Mouse (Mus musculus) C2C12 (cell line): ENCODE measurements around the gene Cxcr3. TPM values are rescaled to one million over a fixed set of nuclear protein-coding genes. Genes with fewer than 3 reads are reported as not detected.

Experiments
- H3K27me3 ChIP-seq: one replicate; pipeline ENCODE4 v1.6.1; 2011; ENCODE audit not compliant: control insufficient read depth, insufficient read depth, insufficient read length
- H3K36me3 ChIP-seq: one replicate; pipeline ENCODE4 v1.6.1; 2011; ENCODE audit not compliant: control insufficient read depth, insufficient read depth
- H3K4me3 ChIP-seq: one replicate; pipeline ENCODE4 v1.5.1; 2011; ENCODE audit warnings: mild to moderate bottlenecking, control low read depth; ENCODE audit not compliant: poor library complexity, insufficient read depth, severe bottlenecking
- H3K79me2 ChIP-seq: one replicate; pipeline ENCODE4 v1.6.1; 2011; ENCODE audit not compliant: control insufficient read depth, insufficient read depth
- H3K79me3 ChIP-seq: one replicate; pipeline ENCODE4 v1.6.1; 2011; ENCODE audit warnings: low read depth, control low read depth
- H3ac ChIP-seq: one replicate; pipeline ENCODE3; 2011; ENCODE audit warnings: low read depth; ENCODE audit not compliant: control insufficient read depth, insufficient read length
- CEBPB ChIP-seq: IDR thresholded peaks from one replicate; pipeline ENCODE4 v1.6.1; 2011; ENCODE audit warnings: low read depth, mild to moderate bottlenecking, control low read depth, moderate library complexity
- CTCF ChIP-seq: IDR thresholded peaks from one replicate; pipeline ENCODE4 v1.5.1; 2011; ENCODE audit not compliant: control insufficient read depth, insufficient read depth, insufficient read length
- FOSL1 ChIP-seq: IDR thresholded peaks from one replicate; pipeline ENCODE4 v1.8.0; 2011; ENCODE audit warnings: mild to moderate bottlenecking, low read length; ENCODE audit not compliant: poor library complexity, insufficient read depth, severe bottlenecking
- MAX ChIP-seq: IDR thresholded peaks from one replicate; pipeline ENCODE4 v1.6.1; 2011; ENCODE audit warnings: mild to moderate bottlenecking, control low read depth
- MYOD1 ChIP-seq: IDR thresholded peaks from one replicate; pipeline ENCODE4 v1.6.1; 2011; ENCODE audit warnings: low read depth; ENCODE audit not compliant: control insufficient read depth, insufficient read length
- MYOG ChIP-seq: IDR thresholded peaks from one replicate; pipeline ENCODE4 v1.6.1; 2011; ENCODE audit not compliant: control insufficient read depth, insufficient read length; ENCODE audit errors: extremely low read depth
- USF1 ChIP-seq: IDR thresholded peaks from one replicate; pipeline ENCODE4 v1.6.1; 2011; ENCODE audit warnings: low read depth, mild to moderate bottlenecking, control low read depth, moderate library complexity
- polyA plus RNA-seq: library from polyadenylated mRNA; unstranded; fragments of >200 nt; fragmentation: generic; extraction: Trizol; gene quantifications from one replicate; pipeline ENCODE4 v1.2.1, GENCODE M21; 2012; ENCODE audit warnings: missing spikeins

Cxcr3 gene
- polyA plus RNA-seq, 1 experiment = not detected

- Histone ChIP-seq H3K36me3 (no peaks in the 10 kb centered on the region), H3K4me3 (no peak overlapping the region), H3K79me2 (no peaks in the 10 kb centered on the region), H3K79me3 (no peaks in the 10 kb centered on the region), H3K27me3 (no peaks in the 10 kb centered on the region), H3ac (no peak overlapping the region)
- TF ChIP-seq MAX (no peak), CTCF (no peak), USF1 (no peak), CEBPB (no peak), MYOD1 (no peak), MYOG (no peak), FOSL1 (no peak)
Observed at GRCm38 (mm10) chrX:101698232-101698631, 35.8 kb downstream of the Cxcr3 start.

GRCm38 (mm10) chrX:101697537-101697936 lies 36.5 kb downstream of the Cxcr3 start:
- TF ChIP-seq MYOD1 (no peak), CEBPB (no peak), MYOG (no peak), FOSL1 (no peak), CTCF (no peak), USF1 (no peak), MAX (no peak)
- Histone ChIP-seq H3K79me3 (no peaks in the 10 kb centered on the region), H3K79me2 (no peaks in the 10 kb centered on the region), H3ac (no peak overlapping the region), H3K4me3 (no peak overlapping the region), H3K27me3 (no peaks in the 10 kb centered on the region), H3K36me3 (no peaks in the 10 kb centered on the region)

DNA sequence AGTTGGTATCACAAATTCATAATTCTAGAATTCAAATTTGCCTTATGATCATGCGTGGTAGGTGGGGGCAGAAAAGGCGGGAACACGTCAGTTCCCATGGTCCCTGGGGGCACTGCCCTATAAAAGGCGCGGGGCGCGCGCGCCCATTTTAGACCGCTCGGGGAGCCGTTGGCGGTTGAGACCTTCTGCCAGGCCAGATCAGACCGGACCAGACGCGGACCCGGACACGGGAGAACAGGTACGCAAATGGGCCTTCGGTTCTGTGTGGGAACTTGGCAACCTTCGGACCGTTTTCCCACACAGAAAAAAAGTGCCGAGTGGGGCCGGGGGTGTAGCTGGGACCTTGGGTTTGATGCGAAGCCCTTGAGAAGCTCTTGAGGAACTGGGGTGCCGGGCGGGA lies 38.4 kb downstream of the Cxcr3 start:
- Histone ChIP-seq H3K4me3 (no peak overlapping the region), H3K79me2 (no peaks in the 10 kb centered on the region), H3ac (no peak overlapping the region), H3K79me3 (no peaks in the 10 kb centered on the region), H3K36me3 (no peaks in the 10 kb centered on the region), H3K27me3 (no peaks in the 10 kb centered on the region)
- TF ChIP-seq FOSL1 = no peak
- TF ChIP-seq MAX = no peak
- no peak for TF ChIP-seq CTCF
- no peak for TF ChIP-seq CEBPB
- no peak for TF ChIP-seq MYOD1
- no peak for TF ChIP-seq MYOG
- TF ChIP-seq USF1 = no peak

Other genes starting within 250 kb of the Cxcr3 start
- gene Taf1, start 201.5 kb downstream of the Cxcr3 start, polyA plus RNA-seq = 8.0 TPM
- gene Ogt, start 94.2 kb downstream of the Cxcr3 start, polyA plus RNA-seq = 14.2 TPM
- gene Gm4779, start 60.2 kb upstream of the Cxcr3 start, polyA plus RNA-seq = not detected
- gene 8030474K03Rik, start 60.4 kb upstream of the Cxcr3 start, polyA plus RNA-seq = not detected
- 0.26 TPM for gene Nhsl2, start 115.1 kb upstream of the Cxcr3 start, polyA plus RNA-seq